Mouse (Mus musculus): Measurements from ENCODE around the gene Tlr3.

DNA sequence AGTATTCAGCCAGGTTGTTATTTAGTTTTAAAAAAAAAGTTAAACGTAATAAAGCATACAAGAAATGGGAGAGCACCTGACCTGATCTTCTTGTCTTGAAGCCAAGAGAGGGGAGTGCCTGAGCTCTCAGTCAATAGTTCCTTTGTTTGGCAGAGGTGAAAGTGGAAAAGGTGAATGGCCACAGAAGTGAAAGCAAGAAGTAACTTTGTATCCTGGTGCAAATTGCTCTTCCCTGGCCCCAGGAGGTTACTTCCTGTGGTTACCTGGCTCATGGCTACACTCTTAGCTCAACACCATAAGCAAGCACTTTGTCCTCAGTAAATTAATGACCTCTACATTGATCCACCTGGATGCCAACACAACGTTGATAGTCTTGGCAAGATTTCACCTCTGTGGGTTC, at the start of gene Tlr3:
- no peak for TF ChIP-seq POLR2A (IDR thresholded peaks at IDR 0.05; ENCODE audit: insufficient read depth, low read length)
- no peak for TF ChIP-seq CTCF (IDR thresholded peaks at IDR 0.05; ENCODE audit: low read depth, low read length)

Data from ES-Bruce4 (cell line).